Mouse (Mus musculus) stomach, embryonic 16.5 days (tissue): Measurements from ENCODE around the gene Lman1l. TPM values are rescaled to one million over a fixed set of nuclear protein-coding genes. Genes with fewer than 3 reads are reported as not detected.

Experiments used
- ATAC-seq: fragments of 200-750 bp; cut with Nextera tagmentation; 2 replicates; pipeline ENCODE4 v1.8.0; 2017; ENCODE audit warnings: moderate number of reproducible peaks, moderate TSS enrichment; ENCODE audit not compliant: insufficient read depth, low FRiP score
- H3K27ac ChIP-seq: fragments of 300-500 bp; sonication (generic); 2 replicates; pipeline ENCODE4 v1.5.1; 2014; ENCODE audit warnings: low read length
- H3K27me3 ChIP-seq: fragments of 300-500 bp; sonication (generic); 2 replicates; pipeline ENCODE4 v1.6.1; 2014; ENCODE audit warnings: low read length, control low read depth, mixed read lengths; ENCODE audit not compliant: control insufficient read depth, insufficient read depth
- H3K36me3 ChIP-seq: fragments of 300-500 bp; sonication (generic); 2 replicates; pipeline ENCODE4 v1.6.1; 2014; ENCODE audit warnings: low read length; ENCODE audit not compliant: control insufficient read depth, insufficient read depth
- H3K4me1 ChIP-seq: fragments of 300-500 bp; sonication (generic); 2 replicates; pipeline ENCODE4 v1.6.1; 2014; ENCODE audit warnings: low read length, control low read depth, mixed read lengths; ENCODE audit not compliant: control insufficient read depth, insufficient read depth
- H3K4me2 ChIP-seq: fragments of 300-500 bp; sonication (generic); 2 replicates; pipeline ENCODE4 v1.6.1; 2014; ENCODE audit warnings: low read depth, low read length, mixed read lengths
- H3K4me3 ChIP-seq: fragments of 300-500 bp; sonication (generic); replicated peaks from 2 replicates; pipeline ENCODE4 v1.5.1; 2014; ENCODE audit warnings: mild to moderate bottlenecking, low read length
- H3K9ac ChIP-seq: fragments of 300-500 bp; sonication (generic); 2 replicates; pipeline ENCODE4 v1.6.1; 2014; ENCODE audit warnings: low read length
- H3K9me3 ChIP-seq: fragments of 300-500 bp; sonication (generic); replicated peaks from 2 replicates; pipeline ENCODE4 v1.6.1; 2016; ENCODE audit warnings: low read length, control low read depth; ENCODE audit not compliant: control insufficient read depth
- WGBS: fragments of 180-500 bp; shearing (Covaris S2); extraction: QIAGEN DNeasy Blood & Tissue Kit; methylation state at CpG from one replicate; pipeline ENCODE4 v1.1.7; 2014; 5-methylcytosine and 5-hydroxymethylcytosine counted together
- polyA plus RNA-seq: library from polyadenylated mRNA; unstranded; fragments of >200 nt; fragmentation: Nextera tagmentation; extraction: Ambion mirVana; gene quantifications from 2 replicates; pipeline ENCODE4 v1.2.1, GENCODE M21; 2015

Lman1l gene
- polyA plus RNA-seq, 1 experiment from 2014 or later = not detected

DNA sequence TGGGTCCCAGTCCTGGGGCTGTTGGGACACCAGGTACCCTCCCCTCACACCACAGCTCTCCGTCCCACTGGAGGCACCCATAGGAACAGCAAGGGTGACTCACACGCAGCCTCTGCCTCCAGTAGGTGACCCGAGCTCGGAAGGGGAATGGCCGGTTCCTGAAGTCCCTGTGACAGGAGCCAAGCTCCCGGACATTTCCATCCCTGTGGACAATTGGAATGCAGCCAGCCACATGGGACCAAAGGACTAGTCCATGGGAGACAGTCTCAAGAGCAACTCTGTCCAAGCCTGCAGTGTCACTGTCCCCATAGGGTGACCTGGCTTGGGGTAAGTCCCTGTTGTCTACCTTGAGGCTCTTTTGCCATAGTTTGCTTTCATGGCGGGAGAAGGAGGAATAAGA is 6.6 kb downstream of the Lman1l start:
- Histone ChIP-seq H3K9ac (no peak overlapping the region), H3K4me2 (no peak overlapping the region), H3K36me3 (no peaks in the 10 kb centered on the region), H3K9me3 (no peaks in the 10 kb centered on the region), H3K4me1 (no peaks in the 10 kb centered on the region), H3K27me3 (no peaks in the 10 kb centered on the region), H3K27ac (no peak overlapping the region), H3K4me3 (no peak overlapping the region)
- 67% methylated on average over 7 of the region's 7 CpGs for WGBS
- ATAC-seq = no peak

GRCm38 (mm10) chr9:57612587-57612986 is 8.0 kb downstream of the Lman1l start:
- Histone ChIP-seq H3K4me1 (no peaks in the 10 kb centered on the region), H3K4me3 (no peak overlapping the region), H3K27ac (no peak overlapping the region), H3K9me3 (no peaks in the 10 kb centered on the region), H3K9ac (no peak overlapping the region), H3K27me3 (no peaks in the 10 kb centered on the region), H3K36me3 (no peaks in the 10 kb centered on the region), H3K4me2 (no peak overlapping the region)
- 74% methylated on average over 7 of the region's 7 CpGs for WGBS
- no peak for ATAC-seq

- ATAC-seq = no peak
- 0 out of 2 replicates have a peak, but pooled peaks cover 5% of the 10 kb centered on the region for H3K27me3 ChIP-seq
- no peak overlapping the region for H3K4me3 ChIP-seq
- no peak overlapping the region for H3K9ac ChIP-seq
- H3K4me2 ChIP-seq = no peak overlapping the region
- no peaks in the 10 kb centered on the region for H3K4me1 ChIP-seq
- 50% methylated on average over 3 of the region's 3 CpGs for WGBS
- H3K27ac ChIP-seq = no peak overlapping the region
- H3K9me3 ChIP-seq = no peaks in the 10 kb centered on the region
- no peaks in the 10 kb centered on the region for H3K36me3 ChIP-seq
Observed at GRCm38 (mm10) chr9:57610359-57610826, 10.2 kb downstream of the Lman1l start.

DNA sequence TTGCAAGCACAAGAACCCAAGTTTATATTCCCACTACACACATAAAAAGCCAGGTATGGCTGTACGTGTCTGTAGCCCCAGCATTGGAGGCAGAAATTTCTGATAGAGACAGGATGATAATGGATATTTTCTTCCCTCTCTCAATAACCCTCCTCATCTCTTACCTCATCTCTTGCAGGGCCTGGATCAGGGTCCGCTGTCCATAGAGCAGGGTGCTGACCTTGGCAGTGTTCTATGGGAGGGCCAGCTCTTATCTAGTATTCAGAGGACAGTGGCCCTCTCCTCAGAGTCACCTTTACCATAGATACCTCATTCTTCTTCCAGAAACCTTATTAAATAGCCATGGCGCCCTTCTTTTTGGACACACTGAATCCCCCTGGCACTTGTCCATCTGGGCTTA is 10.8 kb downstream of the Lman1l start:
- Histone ChIP-seq H3K27me3 (0 out of 2 replicates have a peak, but pooled peaks cover 5% of the 10 kb centered on the region), H3K4me1 (no peaks in the 10 kb centered on the region), H3K9me3 (no peaks in the 10 kb centered on the region), H3K4me3 (no peak overlapping the region), H3K4me2 (no peak overlapping the region), H3K27ac (no peak overlapping the region), H3K9ac (no peak overlapping the region), H3K36me3 (no peaks in the 10 kb centered on the region)
- no peak for ATAC-seq
- 57% methylated on average over 3 of the region's 3 CpGs for WGBS

GRCm38 (mm10) chr9:57606139-57606851 is 14.3 kb downstream of the Lman1l start, which contains the start of gene Cplx3:
Cplx3 (minus strand) TSS chr9:57606281.
- Histone ChIP-seq H3K9ac (no peak within 1 kb of the TSS), H3K4me3 (no peak within 1 kb of the TSS), H3K36me3 (no peaks in the 10 kb centered on the region), H3K4me1 (0 out of 2 replicates have a peak, but pooled peaks cover under 1% of the 10 kb centered on the region), H3K27me3 (0 out of 2 replicates have a peak, but pooled peaks cover 5% of the 10 kb centered on the region), H3K4me2 (no peak within 1 kb of the TSS), H3K9me3 (no peaks in the 10 kb centered on the region), H3K27ac (no peak within 1 kb of the TSS)
- 7% methylated on average over 24 of the region's 24 CpGs for WGBS
- ATAC-seq = peak; percentile 69; the same call in 1 of the 2 replicates

- 19% methylated on average over 9 of the region's 9 CpGs for WGBS
- Histone ChIP-seq H3K4me3 (no peak overlapping the region), H3K27ac (no peak overlapping the region), H3K27me3 (0 out of 2 replicates have a peak, but pooled peaks cover 5% of the 10 kb centered on the region), H3K4me1 (peaks cover 5% of the 10 kb centered on the region; the same call in 1 of the 2 replicates), H3K36me3 (no peaks in the 10 kb centered on the region), H3K9me3 (no peaks in the 10 kb centered on the region), H3K9ac (no peak overlapping the region), H3K4me2 (no peak overlapping the region)
- ATAC-seq = no peak
Observed at GRCm38 (mm10) chr9:57605503-57605902, 15.1 kb downstream of the Lman1l start.

DNA sequence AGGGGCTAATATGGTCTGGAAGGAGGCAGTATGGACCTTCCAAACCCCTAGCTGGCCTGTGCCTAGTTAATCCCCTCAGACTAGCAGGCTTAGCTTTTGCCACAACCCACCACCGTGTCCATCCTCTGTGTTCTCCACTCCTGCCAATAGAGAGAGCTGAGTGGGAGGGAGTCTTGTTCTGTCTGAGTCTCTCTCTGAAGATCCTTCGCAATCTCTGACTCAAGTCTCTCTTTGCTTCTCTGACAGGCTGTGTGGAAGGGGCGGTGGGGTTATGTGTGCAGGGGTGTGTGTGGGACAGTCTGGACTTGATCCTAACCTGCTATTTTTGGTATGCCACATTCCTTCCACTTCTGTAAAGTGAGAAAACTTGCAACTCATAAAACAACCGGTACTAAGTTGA is 15.7 kb downstream of the Lman1l start:
- Histone ChIP-seq H3K36me3 (no peaks in the 10 kb centered on the region), H3K9me3 (no peaks in the 10 kb centered on the region), H3K9ac (no peak overlapping the region), H3K4me2 (no peak overlapping the region), H3K27me3 (0 out of 2 replicates have a peak, but pooled peaks cover 5% of the 10 kb centered on the region), H3K27ac (no peak overlapping the region), H3K4me1 (peaks cover 5% of the 10 kb centered on the region; the same call in 1 of the 2 replicates), H3K4me3 (no peak overlapping the region)
- ATAC-seq = no peak
- 82% methylated on average over 4 of the region's 4 CpGs for WGBS

DNA sequence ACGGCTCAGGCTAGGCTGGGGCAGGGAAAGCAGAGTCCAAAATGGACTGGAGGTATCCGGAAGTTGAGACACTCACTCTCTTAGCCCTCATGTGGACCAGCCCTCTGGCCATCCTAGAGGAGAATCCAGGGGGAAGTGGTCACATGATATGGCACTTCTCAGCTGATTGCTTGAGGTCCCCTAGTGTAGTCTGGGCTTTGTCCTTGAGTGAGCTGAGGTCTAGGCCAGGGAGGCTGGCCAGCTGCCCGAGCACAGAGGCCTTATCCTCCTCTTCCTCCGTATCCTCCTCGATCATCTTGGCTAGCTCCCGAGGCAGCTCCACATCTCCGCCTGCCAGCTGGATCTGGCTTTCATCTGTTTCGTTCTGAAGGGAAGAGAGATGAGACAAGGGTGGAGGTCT is 18.5 kb downstream of the Lman1l start:
- Histone ChIP-seq H3K9me3 (no peaks in the 10 kb centered on the region), H3K27me3 (0 out of 2 replicates have a peak, but pooled peaks cover 5% of the 10 kb centered on the region), H3K9ac (no peak overlapping the region), H3K27ac (no peak overlapping the region), H3K4me3 (no peak overlapping the region), H3K4me1 (peaks cover 5% of the 10 kb centered on the region; the same call in 1 of the 2 replicates), H3K4me2 (no peak overlapping the region), H3K36me3 (no peaks in the 10 kb centered on the region)
- ATAC-seq = no peak
- 45% methylated on average over 8 of the region's 8 CpGs for WGBS

- Histone ChIP-seq H3K27me3 (0 out of 2 replicates have a peak, but pooled peaks cover 2% of the 10 kb centered on the region), H3K27ac (no peak overlapping the region), H3K9me3 (no peaks in the 10 kb centered on the region), H3K4me1 (peaks cover 5% of the 10 kb centered on the region; the same call in 1 of the 2 replicates), H3K4me3 (no peak overlapping the region), H3K36me3 (no peaks in the 10 kb centered on the region), H3K4me2 (no peak overlapping the region), H3K9ac (no peak overlapping the region)
- ATAC-seq = no peak
- WGBS = 27% methylated on average over 2 of the region's 2 CpGs
Observed at GRCm38 (mm10) chr9:57601353-57601706, 19.2 kb downstream of the Lman1l start.
